Mouse (Mus musculus) midbrain, embryonic 14.5 days (tissue): Measurements from ENCODE around the gene Kat14. TPM values are rescaled to one million over a fixed set of nuclear protein-coding genes. Genes with fewer than 3 reads are reported as not detected.

ENCODE experiments used
- ATAC-seq: fragments of 200-750 bp; cut with Nextera tagmentation; 2 replicates; pipeline ENCODE4 v1.8.0; 2017; ENCODE audit warnings: moderate number of reproducible peaks, moderate library complexity; ENCODE audit not compliant: low FRiP score, low TSS enrichment
- DNase-seq: peaks from one replicate; pipeline ENCODE4 v3.0.0-alpha.2; 2015
- H3K27ac ChIP-seq: fragments of 300-500 bp; sonication (generic); replicated peaks from 2 replicates; pipeline ENCODE4 v1.5.1; 2014; ENCODE audit warnings: mild to moderate bottlenecking, low read depth, low read length, moderate library complexity
- H3K27me3 ChIP-seq: fragments of 300-500 bp; sonication (generic); 2 replicates; pipeline ENCODE4 v1.6.1; 2014; ENCODE audit warnings: low read length, control low read depth, mixed read lengths; ENCODE audit not compliant: control insufficient read depth, insufficient read depth
- H3K36me3 ChIP-seq: fragments of 300-500 bp; sonication (generic); 2 replicates; pipeline ENCODE4 v1.6.1; 2014; ENCODE audit warnings: low read length, control low read depth; ENCODE audit not compliant: control insufficient read depth, insufficient read depth
- H3K4me1 ChIP-seq: fragments of 300-500 bp; sonication (generic); 2 replicates; pipeline ENCODE4 v1.6.1; 2014; ENCODE audit warnings: mild to moderate bottlenecking, antibody characterized with exemption, low read length, control low read depth; ENCODE audit not compliant: control insufficient read depth, insufficient read depth
- H3K4me2 ChIP-seq: fragments of 300-500 bp; sonication (generic); 2 replicates; pipeline ENCODE4 v1.6.1; 2014; ENCODE audit warnings: mild to moderate bottlenecking, low read length, moderate library complexity
- H3K4me3 ChIP-seq: fragments of 300-500 bp; sonication (generic); replicated peaks from 2 replicates; pipeline ENCODE4 v1.5.1; 2014; ENCODE audit warnings: low read depth, low read length
- H3K9ac ChIP-seq: fragments of 300-500 bp; sonication (generic); replicated peaks from 2 replicates; pipeline ENCODE4 v1.6.1; 2014; ENCODE audit warnings: mild to moderate bottlenecking, low read length, moderate library complexity
- H3K9me3 ChIP-seq: fragments of 300-500 bp; sonication (generic); 2 replicates; pipeline ENCODE4 v1.6.1; 2016; ENCODE audit warnings: low read length, control low read depth, mixed read lengths; ENCODE audit not compliant: control insufficient read depth
- WGBS: fragments of 180-500 bp; shearing (Covaris S2); extraction: QIAGEN DNeasy Blood & Tissue Kit; methylation state at CpG from one replicate; pipeline ENCODE4 v1.1.7; 2014; 5-methylcytosine and 5-hydroxymethylcytosine counted together
- polyA plus RNA-seq: library from polyadenylated mRNA; unstranded; fragments of >200 nt; fragmentation: Nextera tagmentation; extraction: Ambion mirVana; gene quantifications from 2 replicates; pipeline ENCODE4 v1.2.1, GENCODE M21; 2014

Gene Kat14
- polyA plus RNA-seq, 1 experiment from 2014 or later: 25.5 TPM

GRCm38 (mm10) chr2:144400659-144401058 lies 31.9 kb downstream of the Kat14 start:
- H3K36me3 ChIP-seq: peaks cover 76% of the 10 kb centered on the region
- no peaks in the 10 kb centered on the region for H3K9me3 ChIP-seq
- H3K27ac ChIP-seq: no peak overlapping the region
- ATAC-seq (no peak), DNase-seq (no peak)
- no peak overlapping the region for H3K4me2 ChIP-seq
- no peaks in the 10 kb centered on the region for H3K4me1 ChIP-seq
- 94% methylated on average over 6 of the region's 6 CpGs for WGBS
- H3K4me3 ChIP-seq: no peak overlapping the region
- no peak overlapping the region for H3K9ac ChIP-seq
- no peaks in the 10 kb centered on the region for H3K27me3 ChIP-seq

GRCm38 (mm10) chr2:144409037-144409436 lies 40.3 kb downstream of the Kat14 start:
- Histone ChIP-seq H3K9me3 (no peaks in the 10 kb centered on the region), H3K4me3 (no peak overlapping the region), H3K4me1 (no peaks in the 10 kb centered on the region), H3K36me3 (peaks cover 54% of the 10 kb centered on the region), H3K27ac (no peak overlapping the region), H3K9ac (no peak overlapping the region), H3K27me3 (no peaks in the 10 kb centered on the region), H3K4me2 (no peak overlapping the region)
- DNase-seq: no peak
- ATAC-seq: no peak
- 93% methylated on average over 4 of the region's 4 CpGs for WGBS

GRCm38 (mm10) chr2:144410603-144411002 lies 41.8 kb downstream of the Kat14 start:
- Histone ChIP-seq H3K4me1 (no peaks in the 10 kb centered on the region), H3K4me3 (no peak overlapping the region), H3K27ac (no peak overlapping the region), H3K9me3 (no peaks in the 10 kb centered on the region), H3K4me2 (no peak overlapping the region), H3K9ac (no peak overlapping the region), H3K36me3 (peaks cover 45% of the 10 kb centered on the region), H3K27me3 (no peaks in the 10 kb centered on the region)
- WGBS: 89% methylated on average over 3 of the region's 3 CpGs
- no peak for ATAC-seq
- DNase-seq: no peak

GRCm38 (mm10) chr2:144414646-144415045 lies 45.9 kb downstream of the Kat14 start:
- no peak for ATAC-seq
- no peaks in the 10 kb centered on the region for H3K27me3 ChIP-seq
- WGBS: 97% methylated on average over 1 of the region's 1 CpGs

GRCm38 (mm10) chr2:144416859-144417258 lies 48.1 kb downstream of the Kat14 start:
- Histone ChIP-seq H3K4me2 (no peak overlapping the region), H3K27ac (no peak overlapping the region), H3K4me1 (peaks cover 6% of the 10 kb centered on the region; the same call in 1 of the 2 replicates), H3K36me3 (peaks cover 4% of the 10 kb centered on the region; the same call in 1 of the 2 replicates), H3K4me3 (no peak overlapping the region), H3K27me3 (no peaks in the 10 kb centered on the region), H3K9ac (no peak overlapping the region), H3K9me3 (no peaks in the 10 kb centered on the region)
- 51% methylated on average over 8 of the region's 8 CpGs for WGBS
- no peak for DNase-seq
- ATAC-seq: no peak

More at GRCm38 (mm10) chr2:144414646-144415045, 45.9 kb downstream of the Kat14 start:
- no peak overlapping the region for H3K4me3 ChIP-seq
- H3K36me3 ChIP-seq: peaks cover 11% of the 10 kb centered on the region
- H3K4me2 ChIP-seq: no peak overlapping the region
- DNase-seq: no peak
- H3K9me3 ChIP-seq: no peaks in the 10 kb centered on the region
- H3K9ac ChIP-seq: no peak overlapping the region
- peaks cover 6% of the 10 kb centered on the region; the same call in 1 of the 2 replicates for H3K4me1 ChIP-seq
- no peak overlapping the region for H3K27ac ChIP-seq

GRCm38 (mm10) chr2:144418062-144418461 lies 49.3 kb downstream of the Kat14 start:
- Histone ChIP-seq H3K27ac (no peak overlapping the region), H3K9ac (no peak overlapping the region), H3K27me3 (no peaks in the 10 kb centered on the region), H3K36me3 (peaks cover 4% of the 10 kb centered on the region; the same call in 1 of the 2 replicates), H3K9me3 (no peaks in the 10 kb centered on the region), H3K4me1 (peaks cover 6% of the 10 kb centered on the region; the same call in 1 of the 2 replicates), H3K4me2 (no peak overlapping the region), H3K4me3 (no peak overlapping the region)
- ATAC-seq (no peak; the same call in 1 of the 2 replicates), DNase-seq (peak; percentile 31)
- WGBS: 27% methylated on average over 2 of the region's 2 CpGs

- H3K27ac ChIP-seq: no peak overlapping the region
- H3K4me2 ChIP-seq: no peak overlapping the region
- no peak overlapping the region for H3K4me3 ChIP-seq
- H3K36me3 ChIP-seq: no peaks in the 10 kb centered on the region
- 85% methylated on average over 10 of the region's 10 CpGs for WGBS
- peaks cover 6% of the 10 kb centered on the region; the same call in 1 of the 2 replicates for H3K4me1 ChIP-seq
- H3K9ac ChIP-seq: no peak overlapping the region
- ATAC-seq: no peak
- H3K9me3 ChIP-seq: no peaks in the 10 kb centered on the region
- no peaks in the 10 kb centered on the region for H3K27me3 ChIP-seq
- DNase-seq: no peak
Observed at GRCm38 (mm10) chr2:144422094-144422675, 53.4 kb downstream of the Kat14 start.

- ATAC-seq: no peak
Observed at GRCm38 (mm10) chr2:144425761-144426160, 57.0 kb downstream of the Kat14 start.

GRCm38 (mm10) chr2:144427852-144428251 lies 59.1 kb downstream of the Kat14 start:
- 84% methylated on average over 5 of the region's 5 CpGs for WGBS
- no peak overlapping the region for H3K9ac ChIP-seq
- no peaks in the 10 kb centered on the region for H3K4me1 ChIP-seq
- H3K36me3 ChIP-seq: no peaks in the 10 kb centered on the region
- no peak for ATAC-seq
- H3K27me3 ChIP-seq: no peaks in the 10 kb centered on the region
- no peak overlapping the region for H3K4me3 ChIP-seq
- H3K27ac ChIP-seq: no peak overlapping the region
- DNase-seq: no peak
- no peak overlapping the region for H3K4me2 ChIP-seq
- H3K9me3 ChIP-seq: no peaks in the 10 kb centered on the region

More at GRCm38 (mm10) chr2:144425761-144426160, 57.0 kb downstream of the Kat14 start:
- Histone ChIP-seq H3K4me3 (no peak overlapping the region), H3K9ac (no peak overlapping the region), H3K27ac (no peak overlapping the region), H3K36me3 (no peaks in the 10 kb centered on the region), H3K27me3 (no peaks in the 10 kb centered on the region), H3K4me2 (no peak overlapping the region), H3K9me3 (no peaks in the 10 kb centered on the region), H3K4me1 (no peaks in the 10 kb centered on the region)
- DNase-seq: no peak
- 50% methylated on average over 1 of the region's 1 CpGs for WGBS
